Mouse (Mus musculus) forebrain, embryonic 13.5 days (tissue): ENCODE results near the gene Olfr1359. TPM values are rescaled to one million over a fixed set of nuclear protein-coding genes. Genes with fewer than 3 reads are reported as not detected.
"Not testable (repeated sequence)": the region's sequence is repeated elsewhere in the genome, so short reads cannot be mapped to it uniquely, and the experiment has no call there.

Experiments
- ATAC-seq: fragments of 200-750 bp; cut with Nextera tagmentation; 2 replicates; pipeline ENCODE4 v1.8.0; 2017
- H3K27ac ChIP-seq: fragments of 300-500 bp; sonication (generic); 2 replicates; pipeline ENCODE4 v1.5.1; 2015; ENCODE audit warnings: inconsistent platforms, mild to moderate bottlenecking, moderate library complexity
- H3K27me3 ChIP-seq: fragments of 300-500 bp; sonication (generic); 2 replicates; pipeline ENCODE4 v1.6.1; 2015; ENCODE audit warnings: mild to moderate bottlenecking, inconsistent platforms
- H3K36me3 ChIP-seq: fragments of 300-500 bp; sonication (generic); 2 replicates; pipeline ENCODE4 v1.6.1; 2015; ENCODE audit warnings: mild to moderate bottlenecking, inconsistent platforms; ENCODE audit not compliant: poor library complexity, severe bottlenecking
- H3K4me1 ChIP-seq: fragments of 300-500 bp; sonication (generic); 2 replicates; pipeline ENCODE4 v1.6.1; 2015; ENCODE audit warnings: inconsistent platforms
- H3K4me2 ChIP-seq: fragments of 300-500 bp; sonication (generic); 2 replicates; pipeline ENCODE4 v1.6.1; 2015; ENCODE audit warnings: inconsistent platforms, mild to moderate bottlenecking, moderate library complexity
- H3K4me3 ChIP-seq: fragments of 300-500 bp; sonication (generic); 2 replicates; pipeline ENCODE4 v1.5.1; 2015; ENCODE audit warnings: mild to moderate bottlenecking, inconsistent platforms
- H3K9ac ChIP-seq: fragments of 300-500 bp; sonication (generic); 2 replicates; pipeline ENCODE4 v1.6.1; 2015; ENCODE audit warnings: mild to moderate bottlenecking, inconsistent platforms
- H3K9me3 ChIP-seq: fragments of 300-500 bp; sonication (generic); replicated peaks from 2 replicates; pipeline ENCODE4 v1.6.1; 2016; ENCODE audit warnings: inconsistent platforms
- WGBS: fragments of 180-500 bp; shearing (Covaris S2); methylation state at CpG from one replicate; pipeline ENCODE4 v1.1.7; 2015; 5-methylcytosine and 5-hydroxymethylcytosine counted together
- polyA plus RNA-seq: library from polyadenylated mRNA; unstranded; fragments of >200 nt; fragmentation: Nextera tagmentation; extraction: Ambion mirVana; gene quantifications from 2 replicates; pipeline ENCODE4 v1.2.1, GENCODE M21; 2015

Gene Olfr1359
- polyA plus RNA-seq, 1 experiment from 2014 or later: not detected

DNA sequence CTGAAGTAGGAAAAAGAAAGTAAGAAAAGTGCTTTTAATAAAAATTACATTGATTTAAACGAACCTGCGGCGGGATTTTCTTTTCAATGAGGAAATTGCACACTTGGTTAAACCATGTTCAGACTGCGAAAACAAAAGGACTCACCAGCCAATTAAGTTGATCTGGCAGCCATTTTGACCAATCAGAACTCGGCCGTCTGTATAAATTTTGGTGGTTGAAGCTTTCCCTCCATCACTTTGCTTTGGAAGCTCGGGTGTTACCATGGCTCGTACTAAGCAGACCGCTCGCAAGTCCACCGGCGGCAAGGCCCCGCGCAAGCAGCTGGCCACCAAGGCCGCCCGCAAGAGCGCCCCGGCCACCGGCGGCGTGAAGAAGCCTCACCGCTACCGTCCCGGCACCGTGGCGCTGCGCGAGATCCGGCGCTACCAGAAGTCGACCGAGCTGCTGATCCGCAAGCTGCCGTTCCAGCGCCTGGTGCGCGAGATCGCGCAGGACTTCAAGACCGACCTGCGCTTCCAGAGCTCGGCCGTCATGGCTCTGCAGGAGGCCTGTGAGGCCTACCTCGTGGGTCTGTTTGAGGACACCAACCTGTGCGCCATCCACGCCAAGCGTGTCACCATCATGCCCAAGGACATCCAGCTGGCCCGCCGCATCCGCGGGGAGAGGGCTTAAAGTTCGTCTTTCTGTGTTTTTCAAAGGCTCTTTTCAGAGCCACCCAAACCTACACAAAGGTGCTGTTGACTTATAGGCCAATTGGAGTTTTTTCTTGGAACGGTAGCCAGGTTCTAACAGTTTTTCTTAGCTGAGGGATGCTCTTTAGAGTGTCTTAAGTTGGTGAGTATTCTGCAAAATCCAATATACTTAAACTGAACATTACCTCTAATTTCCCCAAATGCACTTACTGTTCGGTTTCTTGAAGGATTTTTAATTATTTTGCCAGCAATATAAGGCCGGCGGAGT, 19.8 kb downstream of the Olfr1359 start, which contains the start of gene Hist1h3h:
Gene Hist1h3h (plus strand): TSS at position 263 of the 961 bp plus-strand sequence.
- WGBS: under 1% methylated on average over 30 of the region's 56 CpGs
- peaks cover 44% of the 10 kb centered on the region for H3K4me1 ChIP-seq
- not testable (repeated sequence) for H3K36me3 ChIP-seq

DNA sequence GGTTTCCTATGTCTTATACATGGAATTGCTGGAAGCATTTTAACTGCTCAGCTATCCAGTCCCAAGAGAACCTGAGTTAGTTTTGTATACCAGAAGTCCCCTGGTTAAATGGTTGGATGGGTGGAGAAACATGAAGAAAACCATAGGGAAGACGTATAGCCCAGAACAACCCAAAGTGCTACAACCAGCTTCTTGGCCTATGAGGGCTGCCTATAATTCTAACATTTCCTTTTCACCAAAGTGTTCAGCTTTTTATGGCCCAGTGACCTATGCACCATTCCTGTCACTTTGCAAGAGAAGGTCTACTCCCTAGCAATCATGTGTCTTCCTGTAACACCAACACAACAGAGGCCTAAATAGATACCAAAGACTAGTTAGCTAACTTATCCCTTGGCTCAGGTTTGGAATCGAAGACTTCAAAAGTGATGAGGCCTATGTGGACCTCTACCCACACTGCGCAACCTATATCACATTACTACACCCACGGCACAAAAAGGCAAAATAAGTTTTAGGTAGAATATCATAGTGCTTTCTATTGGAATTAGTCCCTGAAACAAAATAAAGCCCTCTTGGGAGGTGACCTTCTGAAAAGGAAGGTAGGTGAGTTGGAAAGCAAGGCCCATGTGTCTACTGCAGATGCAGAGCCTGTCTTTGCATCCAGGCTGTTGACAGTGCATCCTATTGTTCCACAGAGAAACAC, 20.6 kb downstream of the Olfr1359 start:
- Histone ChIP-seq H3K4me2 (peak overlapping the region; percentile 62), H3K4me3 (peak overlapping the region; percentile 48), H3K4me1 (peaks cover 48% of the 10 kb centered on the region), H3K36me3 (no peaks in the 10 kb centered on the region), H3K9ac (peak overlapping the region; percentile 72), H3K27ac (peak overlapping the region; percentile 86), H3K9me3 (no peaks in the 10 kb centered on the region), H3K27me3 (no peaks in the 10 kb centered on the region)
- no peak for ATAC-seq
- 54% methylated on average over 4 of the region's 4 CpGs for WGBS

More for the DNA sequence above, 19.8 kb downstream of the Olfr1359 start, which contains the start of gene Hist1h3h:
- H3K4me2 ChIP-seq: peak within 1 kb of the TSS; percentile 85
- H3K4me3 ChIP-seq: peak within 1 kb of the TSS; percentile 49
- peak within 1 kb of the TSS; percentile 87 for H3K9ac ChIP-seq
- not testable (repeated sequence) for H3K9me3 ChIP-seq, H3K27me3 ChIP-seq
- peak within 1 kb of the TSS; percentile 98 for H3K27ac ChIP-seq
- ATAC-seq: peak; percentile 45

DNA sequence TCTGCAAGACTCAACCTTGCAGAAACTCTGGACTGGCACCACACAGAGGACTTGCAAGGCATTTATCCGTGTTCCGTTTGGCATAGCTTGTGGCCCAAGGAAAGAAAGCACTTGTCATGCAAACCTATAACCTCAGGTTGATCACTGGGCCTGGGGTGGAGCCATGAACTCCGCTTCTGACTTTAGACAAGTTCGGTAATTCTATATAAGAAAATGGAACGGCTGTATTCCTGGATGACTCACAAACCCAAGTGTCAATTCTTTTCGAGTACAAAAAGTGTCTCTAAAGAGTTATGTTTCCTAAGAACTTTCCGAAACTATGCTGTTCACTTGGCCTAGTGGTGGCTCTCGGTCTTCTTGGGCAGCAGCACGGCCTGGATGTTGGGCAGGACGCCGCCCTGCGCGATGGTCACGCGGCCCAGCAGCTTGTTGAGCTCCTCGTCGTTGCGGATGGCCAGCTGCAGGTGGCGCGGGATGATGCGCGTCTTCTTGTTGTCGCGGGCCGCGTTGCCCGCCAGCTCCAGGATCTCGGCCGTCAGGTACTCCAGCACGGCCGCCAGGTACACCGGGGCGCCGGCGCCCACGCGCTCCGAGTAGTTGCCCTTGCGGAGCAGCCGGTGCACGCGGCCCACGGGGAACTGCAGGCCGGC, 23.3 kb downstream of the Olfr1359 start:
- not testable (repeated sequence) for ATAC-seq, H3K27me3 ChIP-seq, H3K9me3 ChIP-seq, H3K36me3 ChIP-seq
- H3K4me1 ChIP-seq: peaks cover 40% of the 10 kb centered on the region
- peak overlapping the region; percentile 40 for H3K4me3 ChIP-seq
- peak overlapping the region; percentile 60 for H3K9ac ChIP-seq
- H3K27ac ChIP-seq: peak overlapping the region; percentile 86
- peak overlapping the region; percentile 66 for H3K4me2 ChIP-seq
- 1% methylated on average over 22 of the region's 44 CpGs for WGBS

DNA sequence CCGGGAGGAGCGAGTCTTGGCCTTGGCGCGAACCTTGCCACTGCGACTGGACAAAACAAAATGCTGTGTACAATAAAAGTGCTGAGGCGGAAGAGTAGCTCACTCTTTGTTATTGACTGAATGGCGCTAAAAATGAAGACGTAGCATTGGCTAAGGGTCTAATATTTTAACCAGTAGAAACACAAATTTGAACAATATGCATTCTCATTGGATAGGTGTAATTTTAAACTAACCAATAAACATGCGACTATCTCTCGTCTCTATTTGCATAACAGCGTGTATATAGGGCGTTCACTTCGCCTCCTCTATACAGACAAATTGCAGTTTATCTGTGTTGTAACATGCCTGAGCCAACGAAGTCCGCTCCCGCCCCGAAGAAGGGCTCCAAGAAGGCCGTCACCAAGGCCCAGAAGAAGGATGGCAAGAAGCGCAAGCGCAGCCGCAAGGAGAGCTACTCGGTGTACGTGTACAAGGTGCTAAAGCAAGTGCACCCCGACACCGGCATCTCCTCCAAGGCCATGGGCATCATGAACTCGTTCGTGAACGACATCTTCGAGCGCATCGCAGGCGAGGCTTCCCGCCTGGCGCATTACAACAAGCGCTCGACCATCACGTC, 24.0 kb downstream of the Olfr1359 start, which contains the start of gene Hist1h2bm:
Gene Hist1h2bm (plus strand): TSS at position 288 of the 616 bp plus-strand sequence.
- ATAC-seq: peak; percentile 98
- H3K4me3 ChIP-seq: peak within 1 kb of the TSS; percentile 40
- H3K27me3 ChIP-seq, H3K36me3 ChIP-seq, H3K9me3 ChIP-seq: not testable (repeated sequence)
- H3K9ac ChIP-seq: peak within 1 kb of the TSS; percentile 71
- peaks cover 39% of the 10 kb centered on the region for H3K4me1 ChIP-seq
- WGBS: under 1% methylated on average over 37 of the region's 37 CpGs
- peak within 1 kb of the TSS; percentile 92 for H3K27ac ChIP-seq
- peak within 1 kb of the TSS; percentile 66 for H3K4me2 ChIP-seq

DNA sequence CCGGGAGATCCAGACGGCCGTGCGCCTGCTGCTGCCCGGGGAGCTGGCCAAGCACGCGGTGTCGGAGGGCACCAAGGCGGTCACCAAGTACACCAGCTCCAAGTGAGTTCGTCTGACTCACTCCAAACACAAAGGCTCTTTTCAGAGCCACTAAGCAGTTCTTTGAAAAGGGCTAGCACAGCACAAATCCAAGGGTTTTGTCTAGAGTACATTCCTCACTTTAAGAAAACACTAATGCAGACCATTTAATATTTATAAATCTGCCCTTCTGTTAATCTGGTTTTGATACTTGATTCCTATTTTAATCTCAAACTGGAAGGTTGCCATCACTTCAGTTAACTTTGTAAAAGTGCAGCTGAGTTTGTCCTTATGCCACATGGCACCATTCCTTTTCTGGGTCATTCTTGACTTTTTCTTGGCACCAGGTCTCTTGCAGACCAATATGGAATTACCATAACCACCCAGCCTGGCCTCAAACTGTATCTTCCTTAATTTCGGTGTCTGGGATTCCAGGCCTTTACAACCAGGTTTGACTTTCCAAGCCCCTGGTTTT, 24.5 kb downstream of the Olfr1359 start:
- Histone ChIP-seq H3K9me3 (no peaks in the 10 kb centered on the region), H3K36me3 (no peaks in the 10 kb centered on the region), H3K4me1 (peaks cover 40% of the 10 kb centered on the region), H3K4me3 (peak overlapping the region; percentile 40), H3K4me2 (peak overlapping the region; percentile 66), H3K27me3 (no peaks in the 10 kb centered on the region), H3K9ac (peak overlapping the region; percentile 71), H3K27ac (peak overlapping the region; percentile 92)
- 1% methylated on average over 11 of the region's 11 CpGs for WGBS
- ATAC-seq: peak; percentile 25

DNA sequence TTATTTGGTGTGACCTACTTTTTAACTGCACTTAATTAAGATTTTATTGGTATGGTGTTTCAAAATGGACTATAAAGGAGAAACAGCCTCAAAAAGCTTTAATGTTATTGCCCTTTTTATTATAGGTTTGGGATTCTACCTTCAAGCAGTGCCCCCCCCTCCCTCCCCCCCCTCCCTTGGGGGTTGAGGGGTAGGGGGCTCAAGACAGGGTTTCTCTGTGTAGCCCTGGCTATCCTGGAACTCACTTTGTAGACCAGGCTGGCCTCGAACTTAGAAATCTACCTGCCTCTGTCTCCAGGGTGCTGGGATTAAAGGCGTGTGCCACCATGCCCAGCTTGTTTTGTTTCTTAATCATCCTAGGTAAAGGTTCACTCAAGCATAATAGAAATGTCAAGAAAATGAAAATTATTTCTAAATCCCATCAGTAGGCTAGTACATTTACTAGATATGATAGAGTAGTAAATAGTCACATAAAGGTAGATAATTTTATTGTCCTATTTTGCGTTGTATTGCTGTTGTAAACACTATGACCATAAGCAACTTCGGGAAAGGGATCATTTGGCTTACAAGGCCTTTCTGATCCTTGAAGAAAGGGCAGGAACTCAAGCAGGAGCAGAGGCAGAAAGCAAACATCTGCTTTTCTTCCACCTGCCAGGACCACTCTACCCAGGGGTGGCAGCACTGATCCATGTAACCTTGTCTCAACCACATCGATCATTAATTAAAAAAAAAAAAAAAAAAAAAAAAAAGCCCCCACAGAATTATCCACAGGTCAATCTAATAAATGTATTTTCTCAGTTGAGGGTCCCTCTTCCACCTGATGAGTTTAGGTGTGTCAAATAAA, 25.3 kb downstream of the Olfr1359 start:
- peak overlapping the region; percentile 66 for H3K4me2 ChIP-seq
- peak overlapping the region; percentile 92; the same call in 1 of the 2 replicates for H3K27ac ChIP-seq
- H3K9ac ChIP-seq: 0 out of 2 replicates have a peak overlapping the region, but pooled peaks have one; percentile 71
- H3K4me1 ChIP-seq: peaks cover 43% of the 10 kb centered on the region
- H3K9me3 ChIP-seq: no peaks in the 10 kb centered on the region
- no peaks in the 10 kb centered on the region for H3K27me3 ChIP-seq
- H3K36me3 ChIP-seq: no peaks in the 10 kb centered on the region
- no peak overlapping the region for H3K4me3 ChIP-seq
- WGBS: 28% methylated on average over 5 of the region's 5 CpGs
- ATAC-seq: no peak

DNA sequence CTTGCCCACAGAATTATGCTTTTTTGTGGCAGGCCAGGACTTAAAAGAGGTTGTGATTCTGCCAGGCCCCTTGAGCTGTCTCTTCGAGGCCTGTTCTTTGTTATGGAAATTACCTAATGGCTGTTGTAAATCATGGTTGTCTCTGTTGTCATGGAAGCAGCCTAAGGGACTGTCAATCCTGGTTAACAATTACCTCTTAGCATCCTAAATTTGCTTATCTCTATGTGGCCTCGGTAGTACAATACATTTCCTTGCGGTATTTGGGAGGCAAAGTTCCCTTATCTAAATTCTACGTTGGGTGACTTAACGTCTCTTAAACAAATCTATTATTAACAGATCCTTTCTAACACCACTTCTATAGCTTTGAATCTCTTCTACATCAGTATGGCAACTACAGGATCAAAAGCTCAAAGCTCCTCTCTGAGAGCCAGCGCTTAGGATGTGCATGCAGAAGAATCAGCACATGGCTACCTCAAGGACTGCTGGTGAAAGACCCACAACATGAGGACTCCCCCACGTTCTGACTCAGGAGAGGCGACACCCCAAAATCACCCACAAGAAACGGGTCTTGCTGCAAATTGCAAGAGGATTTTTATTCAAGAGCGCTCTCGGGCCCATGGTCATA, 30.1 kb downstream of the Olfr1359 start:
- H3K4me2 ChIP-seq: no peak overlapping the region; the same call in 1 of the 2 replicates
- peaks cover 10% of the 10 kb centered on the region for H3K4me1 ChIP-seq
- no peak overlapping the region for H3K4me3 ChIP-seq
- no peaks in the 10 kb centered on the region for H3K27me3 ChIP-seq
- H3K36me3 ChIP-seq: no peaks in the 10 kb centered on the region
- H3K27ac ChIP-seq: peak overlapping the region; percentile 45; the same call in 1 of the 2 replicates
- WGBS: 24% methylated on average over 11 of the region's 11 CpGs
- peak; percentile 77 for ATAC-seq
- no peak overlapping the region for H3K9ac ChIP-seq
- no peaks in the 10 kb centered on the region for H3K9me3 ChIP-seq

DNA sequence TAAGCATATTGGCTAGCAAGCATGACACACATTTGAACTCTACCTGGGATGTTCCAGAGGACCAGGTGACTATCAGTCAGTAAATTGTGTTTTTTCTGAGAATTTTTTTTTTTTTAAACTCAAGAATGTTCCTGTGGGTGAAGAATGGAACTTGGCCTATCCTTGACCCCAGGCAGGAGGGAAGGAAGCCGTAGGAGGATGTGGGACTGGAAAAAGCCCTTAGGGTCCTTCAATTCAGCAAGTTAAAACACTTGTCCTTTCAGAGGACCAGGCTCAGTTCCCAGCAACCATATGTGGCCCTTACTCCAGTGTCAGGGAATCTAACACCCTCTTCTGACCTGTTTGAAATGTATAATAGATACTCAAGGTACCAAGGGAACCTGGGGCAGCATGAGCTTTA, 31.6 kb downstream of the Olfr1359 start:
- no peaks in the 10 kb centered on the region for H3K27me3 ChIP-seq
- peaks cover 13% of the 10 kb centered on the region for H3K4me1 ChIP-seq
- ATAC-seq: no peak
- no peak overlapping the region for H3K4me2 ChIP-seq
- no peaks in the 10 kb centered on the region for H3K36me3 ChIP-seq
- H3K27ac ChIP-seq: no peak overlapping the region
- no peaks in the 10 kb centered on the region for H3K9me3 ChIP-seq
- H3K9ac ChIP-seq: no peak overlapping the region
- 73% methylated on average over 1 of the region's 1 CpGs for WGBS
- H3K4me3 ChIP-seq: no peak overlapping the region

DNA sequence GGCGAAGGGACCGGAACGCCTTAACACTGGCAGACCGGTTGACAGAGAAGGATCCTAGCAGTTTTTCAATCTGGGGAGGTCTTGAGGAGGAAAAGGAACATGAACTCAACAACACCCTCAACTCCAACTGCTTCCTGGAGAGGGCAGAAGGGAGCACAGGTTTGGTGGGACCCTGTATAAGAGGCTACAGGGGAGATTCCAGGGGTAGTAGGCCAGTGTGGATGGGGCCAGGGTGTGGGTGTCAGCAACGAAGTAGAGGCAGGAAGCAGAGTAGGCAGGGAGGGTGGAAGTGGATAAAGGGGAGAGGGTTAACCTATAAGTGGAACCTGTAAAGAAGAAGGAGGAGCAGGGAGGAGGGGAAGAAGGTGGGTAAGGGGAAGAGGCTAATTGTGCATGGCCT, 35.6 kb downstream of the Olfr1359 start:
- Histone ChIP-seq H3K27ac (peak overlapping the region; percentile 99), H3K9ac (no peak overlapping the region), H3K4me1 (peaks cover 12% of the 10 kb centered on the region), H3K27me3 (no peaks in the 10 kb centered on the region), H3K9me3 (no peaks in the 10 kb centered on the region), H3K4me2 (0 out of 2 replicates have a peak overlapping the region, but pooled peaks have one; percentile 10), H3K36me3 (no peaks in the 10 kb centered on the region), H3K4me3 (no peak overlapping the region)
- peak; percentile 14; the same call in 1 of the 2 replicates for ATAC-seq
- 62% methylated on average over 5 of the region's 5 CpGs for WGBS
